Mouse (Mus musculus) embryonic fibroblast, embryonic 13.5 days (primary cell): ENCODE results near the gene Actrt2.

ENCODE experiments used
- CTCF ChIP-seq: IDR thresholded peaks from 2 replicates; pipeline ENCODE4 v1.5.1; 2011; ENCODE audit warnings: mild to moderate bottlenecking, control low read depth, low read length, moderate library complexity, borderline replicate concordance; ENCODE audit not compliant: insufficient read depth
- POLR2A ChIP-seq: IDR thresholded peaks from 2 replicates; pipeline ENCODE4 v1.6.1; 2011; ENCODE audit warnings: low read depth, mild to moderate bottlenecking, control low read depth, low read length, moderate library complexity

- TF ChIP-seq CTCF: no peak
- TF ChIP-seq POLR2A: no peak
These were observed 15.2 kb downstream of the Actrt2 start for GRCm38 (mm10) chr4:154652494-154652893.
